Mouse (Mus musculus) olfactory bulb, adult 2 months (tissue): ENCODE measurements around the gene Wbp11.

Experiments used
- CTCF ChIP-seq: fragments of 200-500 bp; IDR thresholded peaks from 2 replicates; pipeline ENCODE4 v1.5.1; 2012; ENCODE audit warnings: low read depth, mild to moderate bottlenecking, low read length, moderate library complexity; ENCODE audit not compliant: insufficient read depth
- POLR2A ChIP-seq: fragments of 200-500 bp; IDR thresholded peaks from 2 replicates; pipeline ENCODE4 v1.6.1; 2012; ENCODE audit warnings: mild to moderate bottlenecking, low read depth, low read length, moderate library complexity; ENCODE audit not compliant: insufficient read depth

DNA sequence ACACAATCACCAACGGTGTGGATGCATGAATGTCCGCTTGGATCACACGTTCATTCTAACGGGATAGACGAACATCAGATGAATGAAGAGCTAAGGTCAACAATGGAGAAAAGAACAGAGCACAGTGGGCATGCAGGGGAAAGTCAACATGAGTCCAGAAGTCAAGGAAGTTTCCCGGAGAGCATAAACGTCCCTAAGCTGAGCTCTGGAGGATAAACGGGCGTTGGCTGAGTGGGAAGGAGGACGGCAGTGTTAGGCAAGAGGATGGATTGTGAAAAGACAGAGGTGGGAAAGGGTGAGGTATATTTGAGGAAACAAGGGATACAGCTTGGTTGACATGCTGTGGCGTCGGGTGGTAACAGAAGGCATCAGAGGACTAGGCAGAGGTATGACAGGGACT lies 45.9 kb downstream of the Wbp11 start:
- no peak for TF ChIP-seq POLR2A
- no peak for TF ChIP-seq CTCF
